Mouse (Mus musculus) C2C12 (cell line): ENCODE data around the gene Stxbp4. TPM values are rescaled to one million over a fixed set of nuclear protein-coding genes. Genes with fewer than 3 reads are reported as not detected.

Experiments used
- H3K27me3 ChIP-seq: one replicate; pipeline ENCODE4 v1.6.1; 2011; ENCODE audit not compliant: control insufficient read depth, insufficient read depth, insufficient read length
- H3K36me3 ChIP-seq: one replicate; pipeline ENCODE4 v1.6.1; 2011; ENCODE audit not compliant: control insufficient read depth, insufficient read depth
- H3K4me3 ChIP-seq: one replicate; pipeline ENCODE4 v1.5.1; 2011; ENCODE audit warnings: mild to moderate bottlenecking, control low read depth; ENCODE audit not compliant: poor library complexity, insufficient read depth, severe bottlenecking
- H3K79me2 ChIP-seq: one replicate; pipeline ENCODE4 v1.6.1; 2011; ENCODE audit not compliant: control insufficient read depth, insufficient read depth
- H3K79me3 ChIP-seq: one replicate; pipeline ENCODE4 v1.6.1; 2011; ENCODE audit warnings: low read depth, control low read depth
- H3ac ChIP-seq: one replicate; pipeline ENCODE3; 2011; ENCODE audit warnings: low read depth; ENCODE audit not compliant: control insufficient read depth, insufficient read length
- CEBPB ChIP-seq: IDR thresholded peaks from one replicate; pipeline ENCODE4 v1.6.1; 2011; ENCODE audit warnings: low read depth, mild to moderate bottlenecking, control low read depth, moderate library complexity
- CTCF ChIP-seq: IDR thresholded peaks from one replicate; pipeline ENCODE4 v1.5.1; 2011; ENCODE audit not compliant: control insufficient read depth, insufficient read depth, insufficient read length
- FOSL1 ChIP-seq: IDR thresholded peaks from one replicate; pipeline ENCODE4 v1.8.0; 2011; ENCODE audit warnings: mild to moderate bottlenecking, low read length; ENCODE audit not compliant: poor library complexity, insufficient read depth, severe bottlenecking
- MAX ChIP-seq: IDR thresholded peaks from one replicate; pipeline ENCODE4 v1.6.1; 2011; ENCODE audit warnings: mild to moderate bottlenecking, control low read depth
- MYOD1 ChIP-seq: IDR thresholded peaks from one replicate; pipeline ENCODE4 v1.6.1; 2011; ENCODE audit warnings: low read depth; ENCODE audit not compliant: control insufficient read depth, insufficient read length
- MYOG ChIP-seq: IDR thresholded peaks from one replicate; pipeline ENCODE4 v1.6.1; 2011; ENCODE audit not compliant: control insufficient read depth, insufficient read length; ENCODE audit errors: extremely low read depth
- USF1 ChIP-seq: IDR thresholded peaks from one replicate; pipeline ENCODE4 v1.6.1; 2011; ENCODE audit warnings: low read depth, mild to moderate bottlenecking, control low read depth, moderate library complexity
- polyA plus RNA-seq: library from polyadenylated mRNA; unstranded; fragments of >200 nt; fragmentation: generic; extraction: Trizol; gene quantifications from one replicate; pipeline ENCODE4 v1.2.1, GENCODE M21; 2012; ENCODE audit warnings: missing spikeins

The Stxbp4 gene
- polyA plus RNA-seq, 1 experiment: 3.7 TPM

DNA sequence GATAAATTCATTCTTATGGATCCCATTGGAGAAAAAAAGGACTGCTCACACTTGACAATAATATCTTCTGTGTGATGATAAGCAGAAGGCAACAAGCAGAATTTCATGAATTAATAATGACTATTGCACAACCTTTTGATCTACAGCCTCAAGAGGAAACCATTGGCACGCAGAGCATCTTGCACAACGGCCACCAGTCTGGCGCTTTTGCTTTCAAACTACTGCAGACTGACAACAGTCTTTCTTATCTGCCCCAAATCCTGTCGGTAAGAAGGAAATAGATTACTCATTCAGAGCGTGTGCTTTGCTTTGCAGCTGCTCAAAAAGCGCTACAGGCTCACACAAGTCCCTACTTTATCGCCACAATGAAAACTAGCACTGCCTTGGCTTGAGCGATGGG lies 51.7 kb downstream of the Stxbp4 start:
- Histone ChIP-seq H3K79me3 (no peaks in the 10 kb centered on the region), H3ac (no peak overlapping the region), H3K36me3 (peaks cover 14% of the 10 kb centered on the region), H3K79me2 (no peaks in the 10 kb centered on the region), H3K4me3 (no peak overlapping the region), H3K27me3 (no peaks in the 10 kb centered on the region)
- TF ChIP-seq MYOD1 (no peak), MYOG (no peak), FOSL1 (no peak), CEBPB (no peak), MAX (no peak), USF1 (no peak), CTCF (no peak)

- Histone ChIP-seq H3ac (no peak overlapping the region), H3K4me3 (no peak overlapping the region), H3K79me3 (no peaks in the 10 kb centered on the region)
Observed at GRCm38 (mm10) chr11:90585754-90586153, 52.1 kb downstream of the Stxbp4 start.

GRCm38 (mm10) chr11:90577057-90577780 lies 60.7 kb downstream of the Stxbp4 start:
- TF ChIP-seq CTCF (no peak), MYOG (no peak), USF1 (no peak), CEBPB (no peak), MAX (no peak)
- Histone ChIP-seq H3K79me3 (no peaks in the 10 kb centered on the region), H3K36me3 (peaks cover 9% of the 10 kb centered on the region), H3K27me3 (no peaks in the 10 kb centered on the region), H3K79me2 (no peaks in the 10 kb centered on the region), H3K4me3 (no peak overlapping the region), H3ac (no peak overlapping the region)

More at GRCm38 (mm10) chr11:90585754-90586153, 52.1 kb downstream of the Stxbp4 start:
- TF ChIP-seq FOSL1: no peak
- no peak for TF ChIP-seq MYOD1
- TF ChIP-seq MAX: no peak
- TF ChIP-seq MYOG: no peak
- no peak for TF ChIP-seq CTCF
- TF ChIP-seq CEBPB: no peak
- TF ChIP-seq USF1: no peak
- H3K36me3 ChIP-seq: peaks cover 14% of the 10 kb centered on the region
- no peaks in the 10 kb centered on the region for H3K27me3 ChIP-seq
- no peaks in the 10 kb centered on the region for H3K79me2 ChIP-seq

DNA sequence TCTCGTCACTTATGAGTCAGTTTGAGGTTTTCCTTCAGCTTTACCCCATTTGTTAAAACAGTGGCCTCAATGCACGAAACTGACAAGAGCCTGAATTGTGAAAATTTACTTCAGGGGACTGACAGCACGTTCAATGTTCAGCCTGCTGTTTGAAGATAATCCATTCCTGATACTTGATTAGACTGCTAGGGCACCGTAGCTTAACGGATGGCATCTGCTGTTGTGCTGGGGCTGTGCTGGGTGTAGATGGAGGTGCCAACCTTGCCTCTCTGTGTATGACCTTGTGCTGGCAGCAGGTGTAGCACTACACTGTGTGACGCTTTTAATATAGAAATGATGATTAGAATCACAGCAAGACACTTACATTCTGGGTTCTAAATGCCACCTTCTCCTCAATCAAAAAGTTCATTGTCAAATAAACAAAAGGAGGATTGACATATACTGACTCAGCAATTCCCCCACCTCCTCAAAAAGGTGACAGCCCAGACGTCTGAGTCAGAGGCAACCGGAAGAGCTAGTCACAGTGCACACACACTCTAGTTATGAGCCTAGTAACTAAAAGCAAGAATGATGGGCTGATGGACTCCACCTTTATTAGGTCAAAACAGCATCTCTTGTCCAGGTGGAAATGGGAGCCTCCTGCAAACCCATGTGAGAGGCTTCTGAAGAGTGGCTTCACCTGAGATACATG lies 61.5 kb downstream of the Stxbp4 start:
- H3K79me2 ChIP-seq: no peaks in the 10 kb centered on the region
- H3K4me3 ChIP-seq: no peak overlapping the region
- H3K36me3 ChIP-seq: peaks cover 14% of the 10 kb centered on the region
- TF ChIP-seq CEBPB: no peak
- no peak for TF ChIP-seq MAX
- TF ChIP-seq CTCF: no peak
- no peak for TF ChIP-seq MYOD1
- no peak for TF ChIP-seq FOSL1
- no peak for TF ChIP-seq MYOG
- no peak for TF ChIP-seq USF1
- H3K79me3 ChIP-seq: no peaks in the 10 kb centered on the region
- H3ac ChIP-seq: no peak overlapping the region
- no peaks in the 10 kb centered on the region for H3K27me3 ChIP-seq

GRCm38 (mm10) chr11:90575491-90576048 lies 62.3 kb downstream of the Stxbp4 start:
- TF ChIP-seq MYOG (no peak), MYOD1 (no peak), USF1 (no peak), CTCF (no peak), FOSL1 (no peak), CEBPB (no peak), MAX (no peak)
- H3K4me3 ChIP-seq: no peak overlapping the region

More at GRCm38 (mm10) chr11:90575491-90576048, 62.3 kb downstream of the Stxbp4 start:
- no peaks in the 10 kb centered on the region for H3K79me3 ChIP-seq
- H3K36me3 ChIP-seq: peaks cover 14% of the 10 kb centered on the region
- H3K79me2 ChIP-seq: no peaks in the 10 kb centered on the region
- no peak overlapping the region for H3ac ChIP-seq
- H3K27me3 ChIP-seq: no peaks in the 10 kb centered on the region
